Mouse (Mus musculus): ENCODE measurements around the gene Trappc1.

DNA sequence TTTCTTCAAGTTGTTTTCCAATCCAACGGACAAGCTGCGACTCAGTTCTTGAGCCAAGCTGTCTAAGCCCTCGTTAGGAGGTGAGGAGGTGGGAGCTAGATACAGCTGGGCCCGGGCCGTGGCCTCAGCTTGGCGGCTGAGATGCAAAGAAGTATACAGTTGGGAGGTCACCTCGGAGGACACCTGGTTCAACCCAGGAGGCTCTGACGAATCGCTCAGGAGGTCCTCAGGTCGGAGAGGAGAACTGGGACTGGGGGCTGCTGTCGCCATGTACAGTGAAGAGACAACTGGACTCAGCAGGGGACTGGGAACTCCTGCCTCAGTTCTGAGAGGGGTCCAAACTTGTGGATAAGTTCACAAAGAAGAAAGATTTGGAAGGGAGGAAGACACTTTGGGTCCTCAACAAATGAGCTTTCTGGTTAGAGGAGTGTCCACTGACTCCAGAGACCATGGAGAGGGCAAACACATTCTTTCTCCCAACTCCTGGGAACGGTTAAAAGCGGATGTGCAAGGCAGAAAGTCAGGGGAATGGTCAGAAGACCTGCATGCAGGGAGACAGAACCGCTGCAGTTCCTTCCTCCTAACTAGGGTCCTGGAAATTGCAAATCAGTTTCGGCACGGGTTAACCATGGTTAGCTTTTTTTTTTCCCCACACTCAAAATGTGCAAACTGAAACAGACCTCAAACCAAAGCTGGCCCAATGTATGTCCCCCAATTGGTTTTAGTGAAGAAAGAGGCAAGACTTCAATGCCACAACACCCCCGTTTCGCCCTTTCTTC is 898 bp upstream of the Trappc1 start:
- no peak for TF ChIP-seq CTCF (IDR thresholded peaks at IDR 0.05; ENCODE audit: borderline replicate concordance, control insufficient read depth, extremely low read depth, insufficient read depth, low read length, poor library complexity)
- TF ChIP-seq POLR2A (IDR thresholded peaks at IDR 0.05; ENCODE audit: control insufficient read depth, extremely low read depth, insufficient read depth, low read length, poor library complexity) = no peak
